Mouse (Mus musculus) bone marrow macrophage, adult 2 months (primary cell): Measurements from ENCODE around the gene Cpe. TPM values are rescaled to one million over a fixed set of nuclear protein-coding genes. Genes with fewer than 3 reads are reported as not detected.
A peak's percentile ranks its signal among the peaks of the same experiment; 100 is the strongest.

ENCODE experiments used
- H3K27ac ChIP-seq: 2 replicates; pipeline ENCODE4 v1.5.1; 2012; ENCODE audit warnings: low read depth, low read length; ENCODE audit not compliant: insufficient read depth
- H3K4me1 ChIP-seq: 2 replicates; pipeline ENCODE4 v1.6.1; 2012; ENCODE audit warnings: low read length; ENCODE audit not compliant: control insufficient read depth, insufficient read depth
- H3K4me3 ChIP-seq: 2 replicates; pipeline ENCODE4 v1.5.1; 2012; ENCODE audit warnings: mild to moderate bottlenecking, low read length, moderate library complexity; ENCODE audit not compliant: insufficient read depth
- CTCF ChIP-seq: IDR thresholded peaks from 2 replicates; pipeline ENCODE4 v1.5.1; 2012; ENCODE audit warnings: low read depth, mild to moderate bottlenecking, low read length, moderate library complexity
- POLR2A ChIP-seq: IDR thresholded peaks from 2 replicates; pipeline ENCODE4 v1.6.1; 2012; ENCODE audit warnings: mild to moderate bottlenecking, low read depth, low read length, borderline replicate concordance
- polyA plus RNA-seq: library from polyadenylated mRNA; stranded (reverse); fragments of >200 nt; gene quantifications from 2 replicates; pipeline ENCODE4 v1.2.4, GENCODE M21; 2012; ENCODE audit not compliant: missing spikeins, insufficient read depth, insufficient read length

The Cpe gene
- polyA plus RNA-seq, 1 experiment, result 1.8 TPM

GRCm38 (mm10) chr8:64723206-64723605 lies 30.4 kb upstream of the Cpe start:
- no peak for TF ChIP-seq CTCF
- no peak for TF ChIP-seq POLR2A
- H3K27ac ChIP-seq, result no peak overlapping the region

GRCm38 (mm10) chr8:64717868-64718267 lies 25.0 kb upstream of the Cpe start:
- H3K4me1 ChIP-seq, result peaks cover 2% of the 10 kb centered on the region; the same call in 1 of the 2 replicates

More at GRCm38 (mm10) chr8:64723206-64723605, 30.4 kb upstream of the Cpe start:
- H3K4me1 ChIP-seq, result peaks cover 24% of the 10 kb centered on the region
- no peak overlapping the region for H3K4me3 ChIP-seq

GRCm38 (mm10) chr8:64712499-64712898 lies 19.6 kb upstream of the Cpe start:
- TF ChIP-seq POLR2A, result no peak
- no peak for TF ChIP-seq CTCF
- Histone ChIP-seq H3K27ac (no peak overlapping the region), H3K4me1 (peaks cover 2% of the 10 kb centered on the region; the same call in 1 of the 2 replicates), H3K4me3 (no peak overlapping the region)

More at GRCm38 (mm10) chr8:64717868-64718267, 25.0 kb upstream of the Cpe start:
- no peak overlapping the region for H3K27ac ChIP-seq
- H3K4me3 ChIP-seq, result no peak overlapping the region
- TF ChIP-seq POLR2A (no peak), CTCF (peak; percentile 39; the same call in 1 of the 2 replicates)

- no peak for TF ChIP-seq POLR2A
- no peak for TF ChIP-seq CTCF
Measured at GRCm38 (mm10) chr8:64711544-64711943, 18.7 kb upstream of the Cpe start.

GRCm38 (mm10) chr8:64707481-64707880 lies 14.6 kb upstream of the Cpe start:
- H3K4me1 ChIP-seq, result no peaks in the 10 kb centered on the region
- no peak overlapping the region for H3K4me3 ChIP-seq
- TF ChIP-seq POLR2A, result no peak
- TF ChIP-seq CTCF, result no peak
- H3K27ac ChIP-seq, result no peak overlapping the region

More at GRCm38 (mm10) chr8:64711544-64711943, 18.7 kb upstream of the Cpe start:
- H3K4me1 ChIP-seq, result peaks cover 1% of the 10 kb centered on the region; the same call in 1 of the 2 replicates
- no peak overlapping the region for H3K4me3 ChIP-seq
- H3K27ac ChIP-seq, result no peak overlapping the region

- TF ChIP-seq CTCF, result no peak
- TF ChIP-seq POLR2A, result no peak
- H3K27ac ChIP-seq, result no peak overlapping the region
- H3K4me1 ChIP-seq, result no peaks in the 10 kb centered on the region
- no peak overlapping the region for H3K4me3 ChIP-seq
Measured at GRCm38 (mm10) chr8:64703191-64703590, 10.3 kb upstream of the Cpe start.

GRCm38 (mm10) chr8:64691591-64692401 lies 1.1 kb downstream of the Cpe start:
- peaks cover 8% of the 10 kb centered on the region for H3K4me1 ChIP-seq
- TF ChIP-seq POLR2A (no peak), CTCF (no peak)
- no peak overlapping the region for H3K27ac ChIP-seq
- peak overlapping the region; percentile 65 for H3K4me3 ChIP-seq

GRCm38 (mm10) chr8:64690845-64691244 lies 2.0 kb downstream of the Cpe start:
- Histone ChIP-seq H3K4me1 (peaks cover 10% of the 10 kb centered on the region), H3K4me3 (no peak overlapping the region), H3K27ac (no peak overlapping the region)
- TF ChIP-seq POLR2A (no peak), CTCF (no peak)

- TF ChIP-seq POLR2A, result no peak
- no peak for TF ChIP-seq CTCF
- Histone ChIP-seq H3K27ac (no peak overlapping the region), H3K4me1 (peaks cover 10% of the 10 kb centered on the region), H3K4me3 (no peak overlapping the region)
Measured at GRCm38 (mm10) chr8:64690306-64690705, 2.5 kb downstream of the Cpe start.

GRCm38 (mm10) chr8:64688741-64689140 lies 4.1 kb downstream of the Cpe start:
- TF ChIP-seq CTCF, result no peak
- TF ChIP-seq POLR2A, result no peak
- no peak overlapping the region for H3K27ac ChIP-seq
- no peak overlapping the region for H3K4me3 ChIP-seq
- H3K4me1 ChIP-seq, result peaks cover 10% of the 10 kb centered on the region
